Mouse (Mus musculus) spleen, adult 2 months (tissue): Measurements from ENCODE around the gene Mreg. TPM values are rescaled to one million over a fixed set of nuclear protein-coding genes. Genes with fewer than 3 reads are reported as not detected.

Experiments used
- DNase-seq, 2 experiments: peaks; one replicate each; pipeline versions ENCODE4 v3.0.0 to v3.0.0-alpha.2; 2012 to 2021; ENCODE audit warnings: low spot score in 2 of 2, low read depth in 1 of 2
- H3K27ac ChIP-seq: fragments of 200-500 bp; 2 replicates; pipeline ENCODE4 v1.5.1; 2012; ENCODE audit warnings: low read length, inconsistent platforms; ENCODE audit not compliant: insufficient read depth
- H3K27me3 ChIP-seq: fragments of 200-500 bp; 2 replicates; pipeline ENCODE4 v1.6.1; 2012; ENCODE audit warnings: mild to moderate bottlenecking, moderate library complexity, low read length, inconsistent platforms; ENCODE audit not compliant: control insufficient read depth, insufficient read depth
- H3K36me3 ChIP-seq: fragments of 200-500 bp; 2 replicates; pipeline ENCODE4 v1.6.1; 2012; ENCODE audit warnings: mild to moderate bottlenecking, low read length, inconsistent platforms; ENCODE audit not compliant: control insufficient read depth, insufficient read depth
- H3K4me1 ChIP-seq: fragments of 200-500 bp; 2 replicates; pipeline ENCODE4 v1.6.1; 2011; ENCODE audit warnings: inconsistent platforms; ENCODE audit not compliant: control insufficient read depth, insufficient read depth, insufficient read length
- H3K4me3 ChIP-seq: fragments of 200-500 bp; 2 replicates; pipeline ENCODE4 v1.5.1; 2011; ENCODE audit warnings: mild to moderate bottlenecking, inconsistent platforms; ENCODE audit not compliant: insufficient read depth, insufficient read length; ENCODE audit errors: extremely low read depth
- CTCF ChIP-seq: fragments of 200-500 bp; IDR thresholded peaks from 2 replicates; pipeline ENCODE4 v1.5.1; 2011; ENCODE audit warnings: mild to moderate bottlenecking, inconsistent platforms; ENCODE audit not compliant: insufficient read depth, insufficient read length, insufficient replicate concordance; ENCODE audit errors: extremely low read depth
- POLR2A ChIP-seq: fragments of 200-500 bp; IDR thresholded peaks from 2 replicates; pipeline ENCODE4 v1.6.1; 2011; ENCODE audit warnings: low read depth, low read length, inconsistent platforms
- WGBS: fragments of 180-500 bp; shearing (Covaris S2); methylation state at CpG from one replicate; pipeline ENCODE4 v1.1.7; 2018; 5-methylcytosine and 5-hydroxymethylcytosine counted together
- polyA plus RNA-seq: library from polyadenylated mRNA; depleted of rRNA; stranded (reverse); fragments of >200 nt; gene quantifications from 2 replicates; pipeline ENCODE4 v1.2.3, GENCODE M21; 2012; rRNA removed

The Mreg gene
- polyA plus RNA-seq, 1 experiment, result 5.6 TPM

DNA sequence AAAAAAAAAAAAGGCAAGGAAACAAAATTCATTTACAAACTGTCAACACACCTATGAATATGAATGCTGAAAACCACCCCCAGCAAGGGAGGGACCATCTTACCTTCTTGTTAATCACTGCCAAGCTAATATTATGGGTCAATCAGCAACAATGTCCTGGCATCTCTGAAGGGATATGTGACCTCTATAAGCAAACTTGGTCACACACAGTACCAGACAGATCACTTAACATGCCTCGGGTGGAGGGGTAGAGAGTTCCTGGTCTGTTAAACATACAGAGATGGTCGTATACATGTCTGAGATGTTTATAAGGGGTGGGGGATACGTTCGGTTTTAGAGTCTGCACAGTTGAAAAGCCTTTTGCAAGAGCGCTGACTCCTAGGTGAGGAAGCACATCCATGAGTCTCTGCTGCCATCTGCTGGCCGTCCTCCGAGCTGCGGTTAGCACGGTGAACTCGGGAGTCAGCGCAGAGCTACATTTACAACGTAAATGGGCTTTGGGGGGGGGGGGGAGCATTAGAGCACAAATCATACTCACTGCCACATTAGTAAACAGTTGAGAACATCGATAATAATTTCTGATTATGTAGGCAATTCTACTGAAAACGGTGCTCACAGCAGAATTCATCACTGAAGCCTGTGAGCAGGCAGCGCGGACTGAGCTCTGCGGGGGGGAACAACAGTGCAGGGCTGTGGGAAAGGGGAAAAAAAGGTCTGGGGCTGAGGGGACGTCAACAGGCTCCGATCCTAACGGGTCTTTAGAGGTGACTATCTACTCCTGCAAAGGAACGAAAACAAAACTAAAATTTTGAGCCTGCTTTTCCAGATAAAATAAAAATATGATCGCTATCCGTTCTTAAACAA, 88.4 kb downstream of the Mreg start:
- peak; percentile 8 to 72 for DNase-seq
- TF ChIP-seq CTCF (peak; percentile 93), POLR2A (no peak)
- Histone ChIP-seq H3K4me3 (no peak overlapping the region), H3K27me3 (no peaks in the 10 kb centered on the region), H3K27ac (no peak overlapping the region), H3K4me1 (no peaks in the 10 kb centered on the region), H3K36me3 (no peaks in the 10 kb centered on the region)
- 32% methylated on average over 23 of the region's 23 CpGs for WGBS

DNA sequence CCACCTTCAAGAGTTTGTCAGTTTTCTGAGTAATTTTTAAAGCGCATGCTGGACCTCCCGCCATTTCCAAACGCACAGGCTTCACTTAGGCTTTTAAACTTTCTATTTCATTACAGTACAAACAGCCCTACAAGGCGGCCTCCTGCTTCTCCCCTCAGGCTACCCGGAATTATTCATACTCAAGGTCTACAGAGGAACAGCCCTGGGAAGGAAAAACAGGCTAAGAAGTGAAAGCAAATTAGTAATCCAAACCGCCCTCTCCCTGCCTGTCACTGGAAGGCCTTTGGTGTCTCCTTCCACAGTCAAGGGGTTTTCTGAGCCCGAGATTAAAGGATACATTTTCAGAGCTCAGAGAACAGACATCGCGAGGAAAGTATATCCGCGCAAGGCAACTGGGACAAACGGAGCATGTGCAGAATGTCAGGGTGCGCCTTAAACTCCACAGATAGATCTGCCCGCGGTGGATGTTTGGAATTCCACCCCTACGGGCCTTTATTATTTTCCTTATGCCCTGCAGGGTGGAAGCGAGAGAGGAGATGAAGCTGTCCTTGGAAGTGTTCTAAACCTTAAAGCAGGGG, 90.4 kb downstream of the Mreg start:
- WGBS, result 93% methylated on average over 17 of the region's 17 CpGs
- Histone ChIP-seq H3K27me3 (no peaks in the 10 kb centered on the region), H3K4me1 (no peaks in the 10 kb centered on the region), H3K4me3 (no peak overlapping the region), H3K27ac (no peak overlapping the region), H3K36me3 (no peaks in the 10 kb centered on the region)
- TF ChIP-seq CTCF (no peak), POLR2A (no peak)
- DNase-seq, result no peak

- DNase-seq, result no peak
- Histone ChIP-seq H3K36me3 (no peaks in the 10 kb centered on the region), H3K27ac (no peak overlapping the region), H3K27me3 (no peaks in the 10 kb centered on the region), H3K4me1 (no peaks in the 10 kb centered on the region), H3K4me3 (no peak overlapping the region)
- TF ChIP-seq CTCF, result no peak
- no peak for TF ChIP-seq POLR2A
- WGBS, result 78% methylated on average over 4 of the region's 4 CpGs
Observed at GRCm38 (mm10) chr1:72119981-72120380, 92.1 kb downstream of the Mreg start.

DNA sequence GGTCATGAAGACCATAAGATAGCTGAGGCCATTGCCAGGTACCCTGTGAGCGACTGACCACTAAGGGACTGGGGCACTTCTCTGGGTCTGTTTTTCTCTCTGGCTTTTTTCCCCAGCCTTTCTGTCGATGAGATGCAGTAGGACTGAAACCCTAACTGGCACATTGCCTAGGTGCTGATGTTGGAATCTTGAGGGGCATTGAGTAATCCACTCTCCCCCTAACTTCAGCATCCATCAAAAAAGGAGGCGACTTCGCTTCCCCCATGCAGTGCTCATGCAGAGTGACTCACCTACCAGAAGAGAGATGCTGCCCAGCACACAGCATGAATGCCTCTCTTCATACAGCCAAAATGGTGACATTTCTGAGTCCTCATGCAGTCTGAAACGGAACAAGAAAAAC, 97.9 kb downstream of the Mreg start:
- Histone ChIP-seq H3K27ac (no peak overlapping the region), H3K4me1 (no peaks in the 10 kb centered on the region), H3K4me3 (no peak overlapping the region), H3K27me3 (no peaks in the 10 kb centered on the region), H3K36me3 (no peaks in the 10 kb centered on the region)
- TF ChIP-seq CTCF (no peak), POLR2A (no peak)
- no peak for DNase-seq
- 96% methylated on average over 5 of the region's 5 CpGs for WGBS

Other genes with a start within 250 kb of the Mreg start
- 2.0 and 2.8 TPM in 2 replicates for gene Pecr, start 72.0 kb upstream of the Mreg start, polyA plus RNA-seq
- 0.02 TPM in 1 of 2 replicates, not detected in the other for gene Tmem169, start 72.1 kb upstream of the Mreg start, polyA plus RNA-seq
- 1.4 and 1.7 TPM in 2 replicates for gene Xrcc5, start 95.1 kb upstream of the Mreg start, polyA plus RNA-seq